Mouse (Mus musculus) stomach, embryonic 15.5 days (tissue): Measurements from ENCODE around the gene Mvb12a. TPM values are rescaled to one million over a fixed set of nuclear protein-coding genes. Genes with fewer than 3 reads are reported as not detected.
A peak's percentile ranks its signal among the peaks of the same experiment; 100 is the strongest.
"Not testable (repeated sequence)": the region's sequence is repeated elsewhere in the genome, so short reads cannot be mapped to it uniquely, and the experiment has no call there.

ENCODE experiments used
- ATAC-seq: fragments of 200-750 bp; cut with Nextera tagmentation; 2 replicates; pipeline ENCODE4 v1.8.0; 2017; ENCODE audit warnings: low read depth, moderate number of reproducible peaks, moderate TSS enrichment; ENCODE audit not compliant: insufficient read depth, low FRiP score
- H3K27ac ChIP-seq: fragments of 300-500 bp; sonication (generic); 2 replicates; pipeline ENCODE4 v1.5.1; 2015; ENCODE audit warnings: mild to moderate bottlenecking, inconsistent platforms
- H3K27me3 ChIP-seq: fragments of 300-500 bp; sonication (generic); replicated peaks from 2 replicates; pipeline ENCODE4 v1.6.1; 2015; ENCODE audit warnings: inconsistent platforms
- H3K36me3 ChIP-seq: fragments of 300-500 bp; sonication (generic); 2 replicates; pipeline ENCODE4 v1.6.1; 2015; ENCODE audit warnings: inconsistent platforms
- H3K4me1 ChIP-seq: fragments of 300-500 bp; sonication (generic); 2 replicates; pipeline ENCODE4 v1.6.1; 2015; ENCODE audit warnings: inconsistent platforms
- H3K4me2 ChIP-seq: fragments of 300-500 bp; sonication (generic); 2 replicates; pipeline ENCODE4 v1.6.1; 2015; ENCODE audit warnings: mild to moderate bottlenecking, inconsistent platforms
- H3K4me3 ChIP-seq: fragments of 300-500 bp; sonication (generic); replicated peaks from 2 replicates; pipeline ENCODE4 v1.5.1; 2015; ENCODE audit warnings: inconsistent platforms
- H3K9ac ChIP-seq: fragments of 300-500 bp; sonication (generic); 2 replicates; pipeline ENCODE4 v1.6.1; 2015; ENCODE audit warnings: inconsistent platforms
- H3K9me3 ChIP-seq: fragments of 300-500 bp; sonication (generic); 2 replicates; pipeline ENCODE4 v1.6.1; 2016; ENCODE audit warnings: inconsistent platforms
- WGBS: fragments of 180-500 bp; shearing (Covaris S2); methylation state at CpG from one replicate; pipeline ENCODE4 v1.1.7; 2015; 5-methylcytosine and 5-hydroxymethylcytosine counted together
- polyA plus RNA-seq: library from polyadenylated mRNA; unstranded; fragments of >200 nt; fragmentation: Nextera tagmentation; extraction: Ambion mirVana; gene quantifications from 2 replicates; pipeline ENCODE4 v1.2.1, GENCODE M21; 2015

The Mvb12a gene
- polyA plus RNA-seq, 1 experiment from 2014 or later = 97.6 TPM

- Histone ChIP-seq H3K27me3 (peaks cover 11% of the 10 kb centered on the region), H3K4me2 (no peak overlapping the region), H3K9me3 (no peaks in the 10 kb centered on the region), H3K4me1 (peaks cover 10% of the 10 kb centered on the region; the same call in 1 of the 2 replicates), H3K9ac (no peak overlapping the region), H3K36me3 (no peaks in the 10 kb centered on the region), H3K27ac (peak overlapping the region; percentile 68), H3K4me3 (no peak overlapping the region)
- ATAC-seq = no peak
- WGBS = 63% methylated on average over 11 of the region's 11 CpGs
These were observed 14.2 kb upstream of the Mvb12a start for GRCm38 (mm10) chr8:71528362-71529073.

GRCm38 (mm10) chr8:71530735-71531467 lies 11.8 kb upstream of the Mvb12a start:
- H3K9ac ChIP-seq, H3K27me3 ChIP-seq, H3K27ac ChIP-seq, ATAC-seq, H3K9me3 ChIP-seq, H3K4me1 ChIP-seq, H3K4me3 ChIP-seq, H3K36me3 ChIP-seq, H3K4me2 ChIP-seq: not testable (repeated sequence)
- 68% methylated on average over 7 of the region's 12 CpGs for WGBS

GRCm38 (mm10) chr8:71534263-71534810 lies 8.4 kb upstream of the Mvb12a start:
- no peaks in the 10 kb centered on the region for H3K36me3 ChIP-seq
- peaks cover 11% of the 10 kb centered on the region; the same call in 1 of the 2 replicates for H3K4me1 ChIP-seq
- H3K4me2 ChIP-seq = no peak overlapping the region
- 37% methylated on average over 3 of the region's 3 CpGs for WGBS
- 0 out of 2 replicates have a peak, but pooled peaks have one; percentile 9 for ATAC-seq
- no peaks in the 10 kb centered on the region for H3K9me3 ChIP-seq
- no peak overlapping the region for H3K27ac ChIP-seq
- no peak overlapping the region for H3K4me3 ChIP-seq
- H3K27me3 ChIP-seq = no peaks in the 10 kb centered on the region
- no peak overlapping the region for H3K9ac ChIP-seq

- Histone ChIP-seq H3K4me1 (peaks cover 11% of the 10 kb centered on the region; the same call in 1 of the 2 replicates), H3K27me3 (no peaks in the 10 kb centered on the region), H3K27ac (no peak overlapping the region), H3K4me2 (peak overlapping the region; percentile 78), H3K4me3 (no peak overlapping the region), H3K9ac (no peak overlapping the region), H3K9me3 (no peaks in the 10 kb centered on the region), H3K36me3 (no peaks in the 10 kb centered on the region)
- ATAC-seq = no peak
- 60% methylated on average over 5 of the region's 5 CpGs for WGBS
These were observed 7.1 kb upstream of the Mvb12a start for GRCm38 (mm10) chr8:71535663-71536062.

GRCm38 (mm10) chr8:71537028-71537867 lies 5.5 kb upstream of the Mvb12a start, which contains the start of gene Bst2:
Gene Bst2, minus strand, starts transcription at chr8:71537456.
- H3K9me3 ChIP-seq = no peaks in the 10 kb centered on the region
- 5% methylated on average over 37 of the region's 37 CpGs for WGBS
- peak; percentile 87 for ATAC-seq
- H3K36me3 ChIP-seq = no peaks in the 10 kb centered on the region
- no peaks in the 10 kb centered on the region for H3K27me3 ChIP-seq
- no peak within 1 kb of the TSS; the same call in 1 of the 2 replicates for H3K9ac ChIP-seq
- peak within 1 kb of the TSS; percentile 78 for H3K4me2 ChIP-seq
- H3K4me3 ChIP-seq = peak within 1 kb of the TSS; percentile 52
- H3K4me1 ChIP-seq = peaks cover 11% of the 10 kb centered on the region; the same call in 1 of the 2 replicates
- H3K27ac ChIP-seq = peak within 1 kb of the TSS; percentile 80

- no peak for ATAC-seq
- WGBS = 81% methylated on average over 9 of the region's 9 CpGs
- H3K9ac ChIP-seq = no peak overlapping the region
- H3K9me3 ChIP-seq = no peaks in the 10 kb centered on the region
- H3K27me3 ChIP-seq = no peaks in the 10 kb centered on the region
- H3K27ac ChIP-seq = no peak overlapping the region
- peak overlapping the region; percentile 93 for H3K4me3 ChIP-seq
- H3K36me3 ChIP-seq = peaks cover 17% of the 10 kb centered on the region
- H3K4me1 ChIP-seq = peaks cover 11% of the 10 kb centered on the region
- peak overlapping the region; percentile 92 for H3K4me2 ChIP-seq
These were observed 1.0 kb downstream of the Mvb12a start for GRCm38 (mm10) chr8:71543755-71544154.

GRCm38 (mm10) chr8:71545053-71545452 lies 2.3 kb downstream of the Mvb12a start:
- Histone ChIP-seq H3K4me3 (no peak overlapping the region), H3K27me3 (no peaks in the 10 kb centered on the region), H3K4me1 (peaks cover 11% of the 10 kb centered on the region), H3K4me2 (no peak overlapping the region), H3K36me3 (peaks cover 17% of the 10 kb centered on the region), H3K27ac (no peak overlapping the region), H3K9ac (no peak overlapping the region), H3K9me3 (no peaks in the 10 kb centered on the region)
- WGBS = 91% methylated on average over 11 of the region's 11 CpGs
- no peak for ATAC-seq

- Histone ChIP-seq H3K27me3 (no peaks in the 10 kb centered on the region), H3K9me3 (no peaks in the 10 kb centered on the region), H3K27ac (no peak overlapping the region), H3K4me2 (no peak overlapping the region), H3K4me3 (no peak overlapping the region), H3K36me3 (peaks cover 17% of the 10 kb centered on the region), H3K4me1 (peaks cover 11% of the 10 kb centered on the region), H3K9ac (no peak overlapping the region)
- ATAC-seq = no peak
- WGBS = 83% methylated on average over 7 of the region's 7 CpGs
These were observed 4.9 kb downstream of the Mvb12a start for GRCm38 (mm10) chr8:71547590-71547989.

- peaks cover 10% of the 10 kb centered on the region for H3K36me3 ChIP-seq
- H3K9ac ChIP-seq = no peak overlapping the region
- H3K27ac ChIP-seq = no peak overlapping the region
- no peaks in the 10 kb centered on the region for H3K9me3 ChIP-seq
- no peaks in the 10 kb centered on the region for H3K27me3 ChIP-seq
- WGBS = 54% methylated on average over 7 of the region's 7 CpGs
- H3K4me3 ChIP-seq = no peak overlapping the region
- H3K4me1 ChIP-seq = no peaks in the 10 kb centered on the region
- ATAC-seq = no peak
- no peak overlapping the region for H3K4me2 ChIP-seq
These were observed 8.0 kb downstream of the Mvb12a start for GRCm38 (mm10) chr8:71550754-71551153.

- ATAC-seq = no peak; the same call in 1 of the 2 replicates
- H3K27ac ChIP-seq = peak overlapping the region; percentile 64; the same call in 1 of the 2 replicates
These were observed 10.0 kb downstream of the Mvb12a start for GRCm38 (mm10) chr8:71552770-71553169.

GRCm38 (mm10) chr8:71554001-71554400 lies 11.3 kb downstream of the Mvb12a start:
- no peak overlapping the region for H3K9ac ChIP-seq
- peaks cover 23% of the 10 kb centered on the region for H3K27me3 ChIP-seq
- H3K4me1 ChIP-seq = peaks cover 9% of the 10 kb centered on the region; the same call in 1 of the 2 replicates
- ATAC-seq = no peak
- H3K27ac ChIP-seq = no peak overlapping the region
- H3K9me3 ChIP-seq = no peaks in the 10 kb centered on the region
- WGBS = 61% methylated on average over 6 of the region's 6 CpGs
- no peak overlapping the region for H3K4me2 ChIP-seq
- H3K36me3 ChIP-seq = no peaks in the 10 kb centered on the region
- no peak overlapping the region for H3K4me3 ChIP-seq

More at GRCm38 (mm10) chr8:71552770-71553169, 10.0 kb downstream of the Mvb12a start:
- peaks cover 6% of the 10 kb centered on the region; the same call in 1 of the 2 replicates for H3K36me3 ChIP-seq
- H3K4me1 ChIP-seq = no peaks in the 10 kb centered on the region
- H3K4me2 ChIP-seq = no peak overlapping the region
- 34% methylated on average over 6 of the region's 6 CpGs for WGBS
- no peak overlapping the region for H3K9ac ChIP-seq
- H3K4me3 ChIP-seq = no peak overlapping the region
- peaks cover 12% of the 10 kb centered on the region; the same call in 1 of the 2 replicates for H3K27me3 ChIP-seq
- H3K9me3 ChIP-seq = no peaks in the 10 kb centered on the region
